Mouse (Mus musculus) right cerebral cortex, postnatal 4 days (tissue): Measurements from ENCODE around the gene Foxo1.

Experiments
- DNase-seq: peaks from one replicate; pipeline ENCODE4 v3.0.0-alpha.2; 2022

Foxo1 gene

GRCm38 (mm10) chr3:52320516-52321270 lies 52.6 kb downstream of the Foxo1 start:
- no peak for DNase-seq

- peak; percentile 14 for DNase-seq
Measured at GRCm38 (mm10) chr3:52322401-52323385, 54.6 kb downstream of the Foxo1 start.

GRCm38 (mm10) chr3:52325006-52325405 lies 56.9 kb downstream of the Foxo1 start:
- no peak for DNase-seq

- DNase-seq = no peak
Measured at GRCm38 (mm10) chr3:52326687-52327086, 58.6 kb downstream of the Foxo1 start.

- no peak for DNase-seq
Measured at GRCm38 (mm10) chr3:52327146-52327545, 59.0 kb downstream of the Foxo1 start.

DNA sequence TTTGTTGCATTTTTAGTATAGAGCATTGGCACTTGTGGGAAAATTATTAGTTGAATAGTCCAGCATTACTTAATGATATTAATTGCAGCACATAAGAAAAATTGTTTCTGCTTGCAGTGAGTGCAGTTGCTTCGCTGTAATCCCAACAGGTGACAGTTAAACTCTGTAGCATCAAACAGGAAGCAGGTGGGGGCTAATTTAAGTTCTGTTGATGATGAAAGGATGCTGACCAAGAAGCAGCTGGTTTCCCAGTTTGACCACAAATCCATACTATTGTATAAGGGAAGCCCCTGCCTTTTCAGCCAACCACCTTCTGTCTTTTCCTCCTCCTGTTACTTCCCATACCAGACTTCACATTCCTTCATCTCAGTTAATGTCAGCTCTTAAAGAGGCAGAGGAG lies 63.6 kb downstream of the Foxo1 start:
- DNase-seq = no peak

DNA sequence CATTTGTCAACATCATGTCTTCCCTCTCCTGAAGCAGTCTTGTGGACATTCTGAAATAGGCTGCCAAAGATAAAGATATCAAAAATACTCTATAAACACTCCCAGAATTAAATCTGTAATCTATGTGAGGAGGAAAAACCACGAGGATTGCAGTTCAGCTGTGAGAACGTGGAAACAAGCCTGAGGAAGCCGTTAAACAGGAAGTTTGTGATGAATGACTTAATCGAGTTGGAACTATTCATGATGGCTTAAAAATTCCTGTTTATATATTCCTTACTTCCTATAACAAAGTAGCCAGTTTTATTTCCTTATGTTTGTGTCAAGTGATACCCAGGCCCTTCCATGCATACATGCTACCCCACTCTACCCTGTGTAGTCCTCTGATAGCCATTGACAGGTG lies 70.6 kb downstream of the Foxo1 start:
- no peak for DNase-seq

- DNase-seq = no peak
Measured at GRCm38 (mm10) chr3:52340336-52341034, 72.3 kb downstream of the Foxo1 start.

DNA sequence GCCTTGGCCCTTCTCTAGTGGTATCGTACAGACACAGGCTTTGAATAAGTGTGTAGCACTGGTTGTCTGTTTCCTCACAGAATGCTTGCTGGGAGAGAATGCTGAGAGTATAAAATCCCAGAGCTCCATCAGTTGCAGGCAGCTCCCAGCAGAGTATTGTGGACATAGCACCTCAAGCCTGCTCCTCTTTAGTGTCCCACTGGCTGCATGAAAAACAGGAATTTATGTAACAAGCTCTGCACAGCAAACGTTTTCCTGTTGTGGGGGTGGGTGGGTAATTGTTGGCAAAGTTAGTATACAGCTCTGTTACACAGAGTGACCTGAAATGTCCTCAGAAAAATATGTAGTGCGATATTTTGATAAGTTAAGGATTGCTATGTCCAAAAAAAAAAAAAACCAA lies 74.1 kb downstream of the Foxo1 start:
- no peak for DNase-seq

DNA sequence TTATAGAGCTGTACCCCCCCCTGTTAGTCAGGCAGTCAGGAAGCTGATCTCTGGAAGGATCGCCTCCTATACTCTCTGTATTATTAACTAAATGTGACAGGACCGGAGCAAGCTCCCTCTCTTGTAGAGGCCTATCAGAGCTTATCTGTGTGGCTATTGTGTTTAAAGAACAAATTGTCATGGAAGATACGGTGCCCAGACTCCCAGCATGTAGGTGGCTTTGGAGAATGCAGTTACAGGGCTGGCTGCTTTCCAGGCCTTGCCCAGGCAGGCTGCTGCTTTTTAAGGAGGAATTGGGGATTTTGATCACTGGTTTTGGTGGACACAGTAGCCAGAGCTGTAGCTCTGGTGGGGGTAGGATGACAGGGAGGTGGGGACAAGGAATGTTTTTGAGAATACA lies 74.7 kb downstream of the Foxo1 start:
- DNase-seq = no peak

DNA sequence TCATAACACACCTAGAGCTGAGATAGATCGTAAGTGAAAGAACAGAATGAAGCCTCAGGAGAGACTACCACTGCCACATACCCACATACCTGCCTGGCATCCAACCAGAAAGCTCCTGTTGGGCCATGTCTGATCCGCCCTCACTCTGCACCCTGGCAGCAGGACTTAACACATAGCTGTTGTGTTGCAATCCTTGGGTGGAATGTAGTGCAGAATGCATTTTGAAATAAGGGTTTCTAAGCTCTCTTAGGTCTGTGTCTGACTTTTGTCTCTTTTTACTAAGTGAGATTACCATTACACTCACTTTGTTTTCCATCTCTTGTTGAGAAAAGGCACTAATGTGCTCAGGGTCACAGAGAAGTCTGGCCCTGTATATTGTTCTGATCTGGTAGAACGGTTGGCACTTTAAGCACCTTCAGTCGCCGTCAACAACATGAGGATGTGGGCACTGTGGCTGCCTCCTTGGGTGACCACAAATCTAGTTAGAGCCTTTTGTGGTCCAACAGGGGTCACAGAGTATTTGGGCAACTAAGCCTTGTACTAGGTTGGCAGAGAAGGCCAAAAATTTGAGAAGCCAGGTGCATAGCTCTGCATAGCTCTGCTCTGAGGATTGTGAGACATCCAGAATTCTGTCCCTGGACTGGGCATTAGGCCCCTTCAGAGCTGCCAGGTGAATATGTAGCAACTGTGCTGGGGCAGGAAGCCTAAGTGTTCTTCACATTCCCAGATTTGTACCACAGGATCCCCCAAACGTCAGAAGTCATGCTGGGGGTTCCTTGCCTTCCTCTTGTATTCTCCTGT lies 75.3 kb downstream of the Foxo1 start:
- no peak for DNase-seq

DNA sequence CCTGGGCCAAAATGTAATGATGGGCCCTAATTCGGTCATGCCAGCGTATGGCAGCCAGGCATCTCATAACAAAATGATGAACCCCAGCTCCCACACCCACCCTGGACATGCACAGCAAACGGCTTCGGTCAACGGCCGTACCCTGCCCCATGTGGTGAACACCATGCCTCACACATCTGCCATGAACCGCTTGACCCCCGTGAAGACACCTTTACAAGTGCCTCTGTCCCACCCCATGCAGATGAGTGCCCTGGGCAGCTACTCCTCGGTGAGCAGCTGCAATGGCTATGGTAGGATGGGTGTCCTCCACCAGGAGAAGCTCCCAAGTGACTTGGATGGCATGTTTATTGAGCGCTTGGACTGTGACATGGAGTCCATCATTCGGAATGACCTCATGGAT lies 77.7 kb downstream of the Foxo1 start:
- no peak for DNase-seq

DNA sequence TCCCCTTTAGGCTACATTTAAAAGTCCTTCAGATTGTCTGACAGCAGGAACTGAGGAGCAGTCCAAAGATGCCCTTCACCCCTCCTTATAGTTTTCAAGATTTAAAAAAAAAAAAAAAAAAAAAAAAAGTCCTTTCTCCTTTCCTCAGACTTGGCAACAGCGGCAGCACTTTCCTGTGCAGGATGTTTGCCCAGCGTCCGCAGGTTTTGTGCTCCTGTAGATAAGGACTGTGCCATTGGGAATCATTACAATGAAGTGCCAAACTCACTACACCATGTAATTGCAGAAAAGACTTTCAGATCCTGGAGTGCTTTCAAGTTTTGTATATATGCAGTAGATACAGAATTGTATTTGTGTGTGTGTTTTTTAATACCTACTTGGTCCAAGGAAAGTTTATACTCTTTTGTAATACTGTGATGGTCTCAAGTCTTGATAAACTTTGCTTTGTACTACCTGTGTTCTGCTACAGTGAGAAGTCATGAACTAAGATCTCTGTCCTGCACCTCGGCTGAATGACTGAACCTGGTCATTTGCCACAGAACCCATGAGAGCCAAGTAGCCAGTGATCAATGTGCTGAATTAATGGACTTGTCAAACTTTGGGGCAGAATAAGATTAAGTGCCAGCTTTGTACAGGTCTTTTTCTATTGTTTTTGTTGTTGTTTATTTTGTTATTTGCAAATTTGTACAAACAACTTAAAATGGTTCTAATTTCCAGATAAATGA lies 79.0 kb downstream of the Foxo1 start:
- DNase-seq = no peak

DNA sequence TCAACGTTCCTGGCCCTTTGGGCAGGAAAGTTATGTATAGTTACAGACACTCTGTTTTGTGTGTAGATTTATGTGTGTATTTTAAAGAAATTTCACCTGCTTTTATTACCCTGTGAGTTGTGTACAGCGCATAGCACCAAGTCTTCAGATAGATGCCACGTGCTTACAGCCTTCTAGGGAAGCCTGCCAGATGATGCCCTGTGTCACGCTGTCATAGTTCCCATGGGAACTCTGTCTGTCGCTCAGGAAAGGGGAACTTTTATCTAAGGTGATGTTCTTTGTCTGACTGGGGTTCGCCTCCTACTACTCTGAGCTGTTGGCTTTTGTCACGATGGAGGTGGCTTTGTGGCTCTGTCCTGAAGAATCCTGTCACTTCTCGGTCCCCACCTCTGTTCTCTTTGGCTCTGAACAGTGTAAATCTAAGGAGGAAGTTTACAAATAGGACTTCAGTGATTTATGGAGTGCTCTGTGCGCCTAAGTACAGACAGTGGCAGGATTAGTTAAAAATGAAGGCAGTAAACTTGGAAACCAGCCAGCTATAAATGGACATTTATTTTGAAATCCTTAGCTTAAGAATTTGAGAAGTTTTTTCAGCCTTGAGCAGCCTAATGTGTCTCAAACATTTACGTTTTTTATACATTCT lies 80.0 kb downstream of the Foxo1 start:
- DNase-seq = no peak

GRCm38 (mm10) chr3:52350636-52351035 lies 82.5 kb downstream of the Foxo1 start:
- no peak for DNase-seq

DNA sequence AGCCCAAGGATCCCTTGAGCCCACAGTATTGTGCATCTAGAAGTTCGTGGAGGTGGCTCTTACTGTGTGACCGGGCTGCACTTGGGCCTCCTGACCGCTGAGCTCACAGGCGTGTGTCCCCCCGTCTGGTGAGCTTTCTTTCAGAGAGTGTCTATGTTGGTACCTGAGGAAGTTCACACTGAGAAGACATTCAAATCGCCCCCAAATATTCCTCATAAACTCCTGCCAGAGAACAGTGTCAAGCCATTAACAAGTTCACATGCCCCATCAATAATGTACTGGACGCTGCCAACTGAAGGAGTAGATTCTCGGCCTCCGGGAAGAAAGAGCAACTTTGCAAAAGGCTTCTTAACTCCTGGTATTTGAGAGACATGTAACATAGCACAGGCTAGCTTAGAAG lies 83.8 kb downstream of the Foxo1 start:
- DNase-seq = no peak

DNA sequence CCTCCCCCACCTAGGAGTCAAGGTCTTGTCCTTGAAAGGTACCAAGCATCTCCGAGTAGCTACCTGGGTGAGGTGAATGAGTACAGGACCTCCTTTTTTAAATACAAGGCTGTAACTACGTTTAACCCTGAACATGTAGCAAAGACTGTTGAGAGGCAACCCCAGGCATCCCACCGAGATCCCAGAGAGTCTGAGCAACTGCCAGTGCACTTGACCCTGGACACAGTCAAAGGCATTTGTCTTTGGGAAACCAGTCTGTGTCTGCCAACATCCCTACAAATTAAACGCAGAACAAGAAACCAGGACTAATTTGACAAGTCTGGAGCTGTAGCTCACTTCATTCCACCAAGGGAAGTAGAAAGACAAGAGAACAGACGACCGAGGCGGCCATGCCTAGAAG lies 86.1 kb downstream of the Foxo1 start:
- no peak for DNase-seq

- no peak for DNase-seq
Measured at GRCm38 (mm10) chr3:52357265-52357953, 89.3 kb downstream of the Foxo1 start.

GRCm38 (mm10) chr3:52364576-52364975 lies 96.4 kb downstream of the Foxo1 start:
- no peak for DNase-seq

- DNase-seq = no peak
Measured at GRCm38 (mm10) chr3:52369204-52369603, 101.1 kb downstream of the Foxo1 start.
